Mouse (Mus musculus) liver, embryonic 11.5 days (tissue): ENCODE data around the gene Snx9. TPM values are rescaled to one million over a fixed set of nuclear protein-coding genes. Genes with fewer than 3 reads are reported as not detected.

Experiments
- ATAC-seq: fragments of 200-750 bp; cut with Nextera tagmentation; replicated peaks from 2 replicates; pipeline ENCODE4 v1.8.0; 2017; ENCODE audit warnings: moderate number of reproducible peaks, mild to moderate bottlenecking, moderate TSS enrichment, moderate library complexity; ENCODE audit not compliant: low FRiP score
- DNase-seq: peaks from one replicate; pipeline ENCODE4 v3.0.0-alpha.2; 2017; ENCODE audit warnings: low spot score
- H3K27ac ChIP-seq: fragments of 300-500 bp; sonication (generic); 2 replicates; pipeline ENCODE4 v1.5.1; 2014; ENCODE audit warnings: mild to moderate bottlenecking, low read depth, low read length, control low read depth
- H3K27me3 ChIP-seq: fragments of 300-500 bp; sonication (generic); replicated peaks from 2 replicates; pipeline ENCODE4 v1.6.1; 2014; ENCODE audit warnings: low read length, mixed read lengths; ENCODE audit not compliant: control insufficient read depth, insufficient read depth
- H3K36me3 ChIP-seq: fragments of 300-500 bp; sonication (generic); 2 replicates; pipeline ENCODE4 v1.6.1; 2014; ENCODE audit warnings: mild to moderate bottlenecking, low read length, moderate library complexity, mixed read lengths; ENCODE audit not compliant: control insufficient read depth, insufficient read depth
- H3K4me1 ChIP-seq: fragments of 300-500 bp; sonication (generic); replicated peaks from 2 replicates; pipeline ENCODE4 v1.6.1; 2014; ENCODE audit warnings: low read length, mixed read lengths; ENCODE audit not compliant: control insufficient read depth, insufficient read depth
- H3K4me2 ChIP-seq: fragments of 300-500 bp; sonication (generic); 2 replicates; pipeline ENCODE4 v1.6.1; 2014; ENCODE audit warnings: mild to moderate bottlenecking, control low read depth, moderate library complexity
- H3K4me3 ChIP-seq: fragments of 300-500 bp; sonication (generic); 2 replicates; pipeline ENCODE4 v1.5.1; 2014; ENCODE audit warnings: low read depth, low read length, control low read depth
- H3K9ac ChIP-seq: fragments of 300-500 bp; sonication (generic); 2 replicates; pipeline ENCODE4 v1.6.1; 2014; ENCODE audit warnings: low read depth, low read length, control low read depth
- H3K9me3 ChIP-seq: fragments of 300-500 bp; sonication (generic); 2 replicates; pipeline ENCODE4 v1.6.1; 2016; ENCODE audit warnings: low read length, inconsistent platforms, mixed read lengths; ENCODE audit not compliant: control insufficient read depth
- WGBS: fragments of 180-500 bp; shearing (Covaris S2); extraction: QIAGEN DNeasy Blood & Tissue Kit; methylation state at CpG from one replicate; pipeline ENCODE4 v1.1.7; 2014; 5-methylcytosine and 5-hydroxymethylcytosine counted together
- polyA plus RNA-seq: library from polyadenylated mRNA; unstranded; fragments of >200 nt; fragmentation: Nextera tagmentation; extraction: Ambion mirVana; gene quantifications from 2 replicates; pipeline ENCODE4 v1.2.1, GENCODE M21; 2014

Gene Snx9
- polyA plus RNA-seq: 31.2 and 35.4 TPM in 2 replicates

DNA sequence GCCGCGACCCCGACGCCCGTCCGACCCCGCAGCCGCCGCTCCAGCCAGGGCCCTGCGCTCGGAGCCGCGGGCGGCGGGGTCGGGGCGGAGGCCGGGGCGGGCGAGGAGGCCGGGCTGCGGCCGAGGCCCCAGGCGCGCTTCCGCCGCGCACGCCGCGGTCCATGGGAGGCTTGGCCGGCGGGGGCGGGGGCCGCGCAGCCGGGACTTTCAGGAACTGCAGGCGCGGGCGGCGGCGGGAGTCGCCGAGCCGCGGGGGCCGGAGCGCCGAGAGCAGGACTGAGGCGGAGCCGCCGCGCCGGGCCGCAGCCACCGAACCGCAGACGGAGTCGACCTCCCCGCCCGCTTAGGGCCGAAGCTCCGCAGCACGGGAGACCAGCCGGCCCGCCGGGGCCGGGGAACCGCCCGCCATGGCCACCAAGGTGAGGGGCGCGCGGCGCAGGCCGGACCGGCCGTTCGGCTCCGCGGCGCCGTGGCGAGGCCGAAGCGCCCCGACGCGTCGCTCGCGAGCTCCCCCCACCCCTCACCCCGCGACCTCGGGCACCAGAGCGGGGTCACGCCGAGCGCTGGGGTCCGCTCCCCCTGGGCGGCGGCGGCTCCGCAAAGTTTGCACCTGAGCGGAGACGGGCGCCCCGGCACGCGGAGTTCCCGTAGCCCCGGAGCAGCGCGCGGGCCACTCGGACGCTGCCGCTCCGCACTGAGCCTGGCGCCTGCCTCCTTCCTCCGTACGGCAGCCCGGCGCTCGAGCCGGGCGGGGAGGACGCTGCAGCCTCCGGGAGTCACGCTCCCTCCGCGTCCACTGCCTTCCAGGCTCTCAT lies at the start of gene Snx9:
Snx9 (plus strand) TSS at position 202 of the 815 bp plus-strand sequence.
- no peaks in the 10 kb centered on the region for H3K9me3 ChIP-seq
- no peaks in the 10 kb centered on the region for H3K36me3 ChIP-seq
- under 1% methylated on average over 115 of the region's 131 CpGs for WGBS
- H3K4me2 ChIP-seq: peak within 1 kb of the TSS; percentile 80
- peak within 1 kb of the TSS; percentile 97 for H3K27ac ChIP-seq
- peak; percentile 77 for DNase-seq
- H3K27me3 ChIP-seq: no peaks in the 10 kb centered on the region
- peak within 1 kb of the TSS; percentile 90 for H3K4me3 ChIP-seq
- ATAC-seq: peak; percentile 86
- H3K9ac ChIP-seq: peak within 1 kb of the TSS; percentile 96
- H3K4me1 ChIP-seq: peaks cover 26% of the 10 kb centered on the region

DNA sequence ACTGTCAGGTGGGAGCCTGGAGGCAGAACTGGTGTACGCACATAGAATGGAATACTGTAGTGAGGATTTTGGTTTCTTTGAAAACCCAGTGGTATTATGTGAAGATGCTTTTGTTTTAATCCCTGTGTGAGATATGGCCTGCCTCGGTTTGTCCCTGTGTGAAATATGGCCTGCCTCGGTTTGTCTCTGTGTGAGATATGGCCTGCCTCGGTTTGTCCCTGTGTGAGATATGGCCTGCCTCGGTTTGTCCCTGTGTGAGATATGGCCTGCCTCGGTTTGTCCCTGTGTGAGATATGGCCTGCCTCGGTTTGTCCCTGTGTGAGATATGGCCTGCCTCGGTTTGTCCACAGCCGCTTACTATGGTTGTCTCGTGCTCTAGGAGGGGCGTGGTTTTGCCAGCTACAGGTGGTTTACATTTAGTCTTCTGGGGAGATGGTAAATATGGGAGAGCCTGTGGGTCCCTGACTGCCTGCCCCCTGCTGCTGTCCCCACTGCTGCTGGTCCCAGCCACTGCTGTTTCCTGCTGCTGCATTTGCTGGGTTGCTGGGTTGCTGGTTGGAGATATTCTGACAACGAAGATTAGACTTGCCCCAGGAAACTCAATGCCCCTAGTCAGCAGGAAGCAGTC lies 48.9 kb upstream of the Snx9 start:
- H3K4me3 ChIP-seq: no peak overlapping the region
- no peaks in the 10 kb centered on the region for H3K27me3 ChIP-seq
- DNase-seq (no peak), ATAC-seq (no peak)
- peaks cover 15% of the 10 kb centered on the region for H3K4me1 ChIP-seq
- H3K4me2 ChIP-seq: no peak overlapping the region
- H3K9me3 ChIP-seq: no peaks in the 10 kb centered on the region
- H3K27ac ChIP-seq: peak overlapping the region; percentile 11; the same call in 1 of the 2 replicates
- no peak overlapping the region for H3K9ac ChIP-seq
- 63% methylated on average over 12 of the region's 12 CpGs for WGBS
- no peaks in the 10 kb centered on the region for H3K36me3 ChIP-seq

DNA sequence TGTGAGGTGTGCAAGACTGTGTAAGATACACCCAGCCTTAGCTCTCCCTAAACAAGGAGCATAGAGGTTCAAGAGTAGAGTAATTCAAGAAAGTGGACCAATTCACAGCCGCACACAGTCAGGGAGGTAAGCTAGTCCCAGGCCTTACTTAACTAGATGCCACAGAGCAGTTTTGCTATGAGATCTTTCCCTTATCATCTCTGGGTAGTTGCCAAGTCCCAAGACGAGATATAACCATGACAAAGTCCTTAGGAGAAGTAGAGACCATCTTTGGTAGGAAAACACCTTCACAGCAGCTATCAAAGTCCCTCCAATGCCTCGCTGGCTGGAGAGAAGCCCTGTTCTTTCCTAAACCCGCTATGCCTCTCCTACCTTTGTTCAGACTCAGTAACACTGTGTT lies 47.5 kb upstream of the Snx9 start:
- H3K9ac ChIP-seq: no peak overlapping the region
- WGBS: 69% methylated on average over 4 of the region's 4 CpGs
- no peak for ATAC-seq
- H3K4me3 ChIP-seq: no peak overlapping the region
- H3K4me2 ChIP-seq: no peak overlapping the region
- DNase-seq: no peak
- no peaks in the 10 kb centered on the region for H3K36me3 ChIP-seq
- H3K4me1 ChIP-seq: peaks cover 23% of the 10 kb centered on the region
- no peaks in the 10 kb centered on the region for H3K27me3 ChIP-seq
- H3K27ac ChIP-seq: no peak overlapping the region
- H3K9me3 ChIP-seq: no peaks in the 10 kb centered on the region

DNA sequence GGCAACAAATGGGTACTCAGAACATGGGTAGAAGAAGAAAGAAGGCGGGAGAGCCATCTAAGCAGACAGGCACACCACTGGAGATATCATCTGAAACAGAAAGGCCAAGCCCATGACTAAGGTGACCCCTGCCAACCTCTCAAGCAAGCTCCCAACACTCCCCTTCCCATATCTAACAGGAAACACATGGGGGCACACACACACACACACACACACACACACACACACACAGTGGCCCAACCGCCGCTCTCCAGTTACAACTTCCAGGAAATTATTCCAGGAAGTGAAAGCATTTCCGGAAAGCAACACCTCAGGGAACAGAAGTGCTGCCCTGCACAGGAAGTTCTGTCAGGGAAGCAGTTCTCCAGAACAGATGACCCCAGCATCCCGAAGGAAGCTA lies 46.9 kb upstream of the Snx9 start:
- H3K27ac ChIP-seq: no peak overlapping the region

DNA sequence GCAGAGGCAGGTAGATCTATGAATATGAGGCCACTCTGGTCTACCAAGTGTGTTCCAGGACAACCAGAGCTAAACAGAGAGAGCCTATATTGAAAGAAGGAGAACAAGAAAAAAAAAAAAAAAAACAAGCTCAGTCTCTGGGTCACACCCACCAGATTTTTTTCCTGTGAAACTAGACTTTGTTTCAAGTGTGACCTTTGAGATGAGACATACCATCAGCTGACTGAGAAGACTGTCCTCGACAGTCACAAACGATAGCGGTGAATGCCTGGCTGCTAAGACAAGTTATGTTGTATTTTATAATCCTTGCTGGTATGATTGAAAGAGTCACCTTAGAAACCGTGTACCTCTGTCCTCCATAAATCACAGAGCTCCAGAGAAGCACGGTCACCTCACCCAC lies 45.8 kb upstream of the Snx9 start:
- Histone ChIP-seq H3K9ac (no peak overlapping the region), H3K27me3 (no peaks in the 10 kb centered on the region), H3K4me1 (peaks cover 36% of the 10 kb centered on the region), H3K36me3 (no peaks in the 10 kb centered on the region), H3K4me3 (no peak overlapping the region), H3K9me3 (no peaks in the 10 kb centered on the region), H3K4me2 (no peak overlapping the region), H3K27ac (no peak overlapping the region)
- WGBS: 68% methylated on average over 5 of the region's 5 CpGs
- DNase-seq: no peak
- ATAC-seq: no peak

More for the DNA sequence above, 46.9 kb upstream of the Snx9 start:
- H3K27me3 ChIP-seq: no peaks in the 10 kb centered on the region
- H3K9me3 ChIP-seq: no peaks in the 10 kb centered on the region
- no peak overlapping the region for H3K4me3 ChIP-seq
- DNase-seq: no peak
- H3K9ac ChIP-seq: no peak overlapping the region
- H3K36me3 ChIP-seq: no peaks in the 10 kb centered on the region
- ATAC-seq: 0 out of 2 replicates have a peak, but pooled peaks have one; percentile 23
- H3K4me1 ChIP-seq: peaks cover 28% of the 10 kb centered on the region
- 45% methylated on average over 5 of the region's 5 CpGs for WGBS
- H3K4me2 ChIP-seq: no peak overlapping the region

DNA sequence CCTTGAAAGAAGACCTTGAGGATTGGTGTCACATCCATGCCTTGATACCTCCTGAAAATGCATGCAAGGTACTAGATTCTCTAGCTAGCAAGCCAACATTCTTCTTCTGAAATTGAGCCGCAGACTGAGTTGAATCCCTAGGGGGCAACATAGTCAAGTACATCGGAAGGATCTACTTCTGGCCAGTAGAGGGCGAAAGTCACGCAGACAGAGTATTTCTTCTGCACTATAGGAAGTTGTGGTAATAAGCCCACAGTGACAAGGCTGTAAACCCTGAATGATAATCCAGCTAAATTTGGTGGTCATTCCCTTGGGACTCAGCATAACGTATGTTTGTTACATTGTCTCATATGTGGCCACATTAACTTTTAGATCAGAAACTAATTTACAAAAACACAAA lies 45.3 kb upstream of the Snx9 start:
- DNase-seq (peak; percentile 59), ATAC-seq (peak; percentile 45)
- Histone ChIP-seq H3K27me3 (no peaks in the 10 kb centered on the region), H3K9me3 (no peaks in the 10 kb centered on the region), H3K4me3 (no peak overlapping the region), H3K4me1 (peaks cover 41% of the 10 kb centered on the region), H3K27ac (no peak overlapping the region), H3K4me2 (no peak overlapping the region), H3K9ac (no peak overlapping the region), H3K36me3 (no peaks in the 10 kb centered on the region)
- 3% methylated on average over 5 of the region's 5 CpGs for WGBS

DNA sequence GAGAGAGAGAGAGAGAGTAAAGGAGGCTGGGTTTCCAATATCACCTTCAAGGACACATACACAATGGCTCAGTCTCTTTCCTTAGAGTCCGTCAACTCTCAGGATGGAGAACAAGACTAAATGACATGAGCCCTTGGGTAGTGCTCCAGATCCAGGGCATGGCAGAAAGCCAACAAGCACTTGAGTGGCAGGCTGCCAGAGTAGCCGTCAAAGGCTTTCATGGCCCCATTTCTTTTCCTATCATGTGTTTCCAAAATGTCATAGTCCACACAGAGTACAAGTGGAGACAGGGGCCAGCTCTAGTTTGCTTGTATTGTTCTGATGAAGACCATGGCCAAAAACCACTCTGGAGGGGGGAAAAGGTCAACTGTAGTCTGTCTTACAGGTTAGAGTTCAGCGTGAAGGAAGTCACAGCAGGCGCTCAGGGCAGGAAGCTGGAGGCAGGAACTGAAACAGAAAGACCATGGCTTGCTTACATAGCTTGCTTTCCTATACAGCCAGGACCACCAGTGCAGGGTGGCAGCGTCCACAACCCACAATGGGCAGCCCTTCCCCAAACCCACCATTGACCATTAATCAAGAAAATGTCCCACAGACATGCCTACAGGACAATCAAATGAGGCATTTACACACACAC lies 43.9 kb upstream of the Snx9 start:
- H3K9ac ChIP-seq: no peak overlapping the region
- no peak overlapping the region for H3K4me2 ChIP-seq
- H3K27me3 ChIP-seq: no peaks in the 10 kb centered on the region
- H3K4me1 ChIP-seq: peaks cover 54% of the 10 kb centered on the region
- DNase-seq: no peak
- WGBS: 77% methylated on average over 5 of the region's 5 CpGs
- no peak overlapping the region for H3K27ac ChIP-seq
- no peak for ATAC-seq
- no peaks in the 10 kb centered on the region for H3K36me3 ChIP-seq
- H3K9me3 ChIP-seq: no peaks in the 10 kb centered on the region
- H3K4me3 ChIP-seq: no peak overlapping the region

DNA sequence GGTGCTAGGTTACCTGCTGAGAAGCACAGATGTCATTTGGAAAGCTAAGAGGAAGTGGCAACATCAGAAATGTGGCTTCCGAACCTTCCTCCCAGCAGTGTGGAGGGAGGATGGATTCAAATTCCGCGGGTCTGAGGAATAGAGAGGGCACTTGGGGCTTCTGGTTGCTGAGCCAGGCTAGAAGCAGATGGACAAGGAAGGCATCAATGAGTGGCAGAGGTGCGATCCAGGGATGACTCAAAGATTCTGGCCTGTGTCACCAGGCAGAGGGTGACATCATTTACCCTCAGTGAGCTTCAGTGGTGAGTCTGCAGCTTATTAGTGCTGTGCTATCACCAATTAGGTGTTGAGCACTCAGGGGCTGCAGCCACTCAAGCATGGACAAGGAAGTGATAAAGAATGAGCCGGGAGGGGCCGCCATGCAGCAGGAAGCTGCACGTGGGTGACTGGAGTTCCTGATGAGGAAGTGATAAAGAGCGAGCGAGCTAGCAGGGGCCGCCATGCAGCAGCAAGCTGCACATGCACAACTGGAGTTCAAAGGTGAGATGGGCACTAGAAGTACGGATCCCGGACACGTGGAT lies 42.8 kb upstream of the Snx9 start:
- no peaks in the 10 kb centered on the region for H3K36me3 ChIP-seq
- peaks cover 54% of the 10 kb centered on the region for H3K4me1 ChIP-seq
- H3K27ac ChIP-seq: peak overlapping the region; percentile 68
- peak overlapping the region; percentile 69 for H3K4me2 ChIP-seq
- no peaks in the 10 kb centered on the region for H3K27me3 ChIP-seq
- ATAC-seq (peak; percentile 88), DNase-seq (peak; percentile 68)
- H3K9me3 ChIP-seq: no peaks in the 10 kb centered on the region
- peak overlapping the region; percentile 40 for H3K4me3 ChIP-seq
- WGBS: 25% methylated on average over 13 of the region's 13 CpGs
- peak overlapping the region; percentile 66 for H3K9ac ChIP-seq
